Mouse (Mus musculus): Measurements from ENCODE around the gene Rplp0.

The Rplp0 gene

DNA sequence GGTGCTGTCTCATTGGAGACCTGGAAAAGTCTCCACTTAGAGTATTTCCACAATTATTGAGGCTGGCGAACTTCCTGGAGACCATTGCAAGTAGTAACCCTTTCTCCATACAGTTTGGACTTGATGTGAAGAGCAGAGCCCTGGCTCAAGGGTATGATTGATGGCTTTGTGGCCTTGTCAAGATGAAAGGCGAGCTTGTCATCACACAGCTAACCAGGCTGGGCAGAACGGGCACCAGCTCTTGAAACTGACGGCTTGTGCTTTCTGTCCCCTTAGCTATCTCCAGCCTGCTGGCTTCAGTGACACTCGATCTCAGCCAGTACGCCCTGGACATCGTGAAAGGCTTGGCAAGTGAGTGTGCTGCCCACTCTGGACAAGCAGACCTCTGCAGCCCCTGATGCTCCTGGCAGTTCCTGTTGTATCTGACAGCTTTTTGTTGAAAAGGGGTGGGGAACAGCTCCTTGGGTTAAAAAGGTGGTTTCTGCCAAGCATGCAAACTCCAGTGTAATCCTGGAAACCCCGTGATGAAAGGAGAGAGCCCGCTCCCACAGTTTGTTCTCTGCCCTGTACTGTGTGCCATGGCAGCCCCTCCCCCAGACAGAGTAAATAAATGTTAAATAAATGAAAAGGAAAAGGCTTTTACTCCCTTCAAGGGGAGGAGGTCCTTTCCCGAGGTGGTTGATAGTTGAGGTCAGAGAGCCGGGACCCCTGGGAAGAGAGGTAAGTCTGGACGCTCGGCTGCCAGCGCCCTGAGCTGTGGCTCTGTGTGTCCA lies 21.1 kb downstream of the Rplp0 start:
- no peak for DNase-seq (ENCODE audit: low read depth, low spot score)

GRCm38 (mm10) chr5:115581662-115582061 lies 22.4 kb downstream of the Rplp0 start:
- no peak for DNase-seq (ENCODE audit: low read depth, low spot score)

DNA sequence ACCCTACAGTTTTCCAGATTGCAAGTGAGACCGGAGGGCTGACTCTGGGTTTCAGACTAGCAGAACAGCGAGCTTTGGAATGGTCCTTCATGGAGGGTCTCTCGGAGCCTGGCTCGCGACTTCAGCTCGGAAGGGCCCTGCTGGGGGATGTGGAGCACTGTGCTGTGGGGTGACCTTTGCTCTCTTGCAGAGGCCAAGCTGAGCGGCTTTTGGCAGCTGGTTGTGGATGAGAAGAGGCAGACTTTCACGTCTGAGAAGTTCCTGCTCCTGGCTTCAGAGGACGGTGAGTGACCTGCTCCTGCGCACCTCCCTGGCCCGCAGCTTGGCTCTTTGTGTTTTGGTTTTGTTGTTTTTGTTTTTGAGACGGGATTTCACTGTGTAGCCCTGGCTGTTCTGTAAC lies 26.3 kb downstream of the Rplp0 start:
- DNase-seq (ENCODE audit: low read depth, low spot score), result no peak

- peak; percentile 45 for DNase-seq (ENCODE audit: low read depth, low spot score)
Measured at GRCm38 (mm10) chr5:115586166-115586565, 26.9 kb downstream of the Rplp0 start.

DNA sequence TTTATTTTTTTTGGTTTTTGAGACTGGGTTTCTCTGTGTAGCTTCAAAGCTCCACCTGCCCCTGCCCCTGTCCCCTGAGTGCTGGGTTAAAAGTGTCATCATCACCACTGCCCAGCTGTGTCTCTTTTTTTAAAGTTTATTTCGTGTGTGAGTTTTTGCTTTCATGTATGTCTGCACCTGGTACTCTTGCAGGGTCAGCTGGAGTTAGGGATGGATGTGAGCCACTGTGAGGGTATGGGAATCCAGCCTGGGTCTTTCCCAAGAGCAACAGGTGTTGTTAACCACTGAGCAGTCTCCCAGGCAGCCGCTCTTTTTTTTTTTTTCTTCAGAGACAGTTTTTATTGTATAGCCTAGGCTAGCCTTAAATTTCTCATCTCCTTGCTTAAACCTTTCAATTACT lies 27.5 kb downstream of the Rplp0 start:
- no peak for DNase-seq (ENCODE audit: low read depth, low spot score)

GRCm38 (mm10) chr5:115591028-115591427 lies 31.8 kb downstream of the Rplp0 start:
- DNase-seq (ENCODE audit: low read depth, low spot score), result no peak

GRCm38 (mm10) chr5:115591506-115591905 lies 32.2 kb downstream of the Rplp0 start:
- DNase-seq (ENCODE audit: low read depth, low spot score), result no peak

GRCm38 (mm10) chr5:115603561-115603960 lies 44.3 kb downstream of the Rplp0 start:
- DNase-seq (ENCODE audit: low read depth, low spot score), result no peak

- DNase-seq (ENCODE audit: low read depth, low spot score), result no peak
Measured at GRCm38 (mm10) chr5:115611566-115611965, 52.3 kb downstream of the Rplp0 start.

All from telencephalon, adult 2 months (tissue).